Comparison of ENCODE assay signal across 8 mouse cellular contexts in the genomic region with DNA sequence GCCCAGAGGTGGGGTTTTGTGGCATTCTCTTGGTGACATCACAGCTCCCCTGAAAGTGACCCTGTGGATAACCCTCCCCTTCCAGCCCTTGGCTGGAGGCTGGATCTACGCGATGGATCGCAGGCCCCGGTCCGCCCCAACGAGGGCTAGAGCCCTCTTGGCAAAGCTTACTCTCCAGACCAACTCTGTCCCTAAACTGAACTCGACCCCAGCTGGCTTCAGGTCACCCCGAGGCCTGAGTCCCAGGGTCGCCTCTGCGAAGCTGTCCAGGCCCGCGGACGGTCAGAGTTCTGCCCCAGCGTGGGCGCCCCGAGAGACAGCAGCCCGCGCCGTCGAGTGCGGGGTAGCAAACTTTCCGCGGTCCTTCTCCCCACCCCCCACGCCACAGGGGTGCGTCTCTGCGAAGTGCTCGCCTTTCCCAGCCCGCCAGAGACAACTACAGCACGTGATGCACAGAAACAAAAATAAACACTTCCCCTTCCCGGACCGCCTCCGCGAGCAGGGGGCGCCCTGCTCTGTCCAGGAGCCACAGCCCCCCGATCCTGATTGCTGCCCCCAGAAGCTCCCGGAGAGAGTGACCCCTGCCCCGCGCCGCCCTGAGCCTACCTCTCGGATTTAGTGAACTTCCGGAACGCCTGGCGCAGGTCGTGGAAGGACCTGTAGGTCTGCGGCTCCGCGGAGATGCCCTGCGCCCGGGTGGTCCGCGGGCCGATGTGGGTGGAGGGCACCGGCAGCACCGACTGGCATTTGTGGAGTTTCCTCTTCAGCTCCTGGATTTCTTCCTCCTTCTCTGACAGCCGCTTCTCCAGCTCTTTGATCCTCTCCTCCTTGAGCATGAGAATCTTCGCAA. TPM values are rescaled to one million over a fixed set of nuclear protein-coding genes. Genes with fewer than 3 reads are reported as not detected.
DNase-seq lines count a peak whose midpoint lies in the region; ATAC-seq and TF ChIP-seq lines count a peak whose summit lies in the region.

No protein-coding gene starts in this region.

- H3K9me3 ChIP-seq in embryonic facial prominence, embryonic 10.5 days = no peaks in the 10 kb centered on the region
- no peaks in the 10 kb centered on the region for H3K9me3 ChIP-seq in heart, embryonic 10.5 days
- H3K9me3 ChIP-seq in lung, embryonic 15.5 days = no peaks in the 10 kb centered on the region
- H3K9me3 ChIP-seq in neural tube, embryonic 15.5 days (replicated peaks) = no peaks in the 10 kb centered on the region

- peak; percentile 39 for ATAC-seq in lung, embryonic 15.5 days (ENCODE audit: borderline replicate concordance, extremely low read depth, low FRiP score, low TSS enrichment)
- peak; percentile 54 for ATAC-seq in neural tube, embryonic 15.5 days (ENCODE audit: low FRiP score)

- peaks cover 26% of the 10 kb centered on the region for H3K27me3 ChIP-seq in embryonic facial prominence, embryonic 10.5 days (replicated peaks; ENCODE audit: low read depth, poor library complexity, severe bottlenecking)
- H3K27me3 ChIP-seq in heart, embryonic 10.5 days (ENCODE audit: insufficient read depth, poor library complexity, severe bottlenecking) = no peaks in the 10 kb centered on the region
- peaks cover 4% of the 10 kb centered on the region for H3K27me3 ChIP-seq in kidney, adult 2 months (replicated peaks; ENCODE audit: control insufficient read depth, insufficient read depth, low read length)
- H3K27me3 ChIP-seq in lung, embryonic 15.5 days = no peaks in the 10 kb centered on the region
- peaks cover 18% of the 10 kb centered on the region for H3K27me3 ChIP-seq in neural tube, embryonic 15.5 days (replicated peaks)

- no peak for TF ChIP-seq CTCF in kidney, adult 2 months (conservative IDR thresholded peaks at IDR 0.05; ENCODE audit: insufficient read depth, insufficient read length, low read depth, low read length)

- no peaks in the 10 kb centered on the region for H3K36me3 ChIP-seq in embryonic facial prominence, embryonic 10.5 days (replicated peaks)
- no peaks in the 10 kb centered on the region for H3K36me3 ChIP-seq in heart, embryonic 10.5 days
- no peaks in the 10 kb centered on the region for H3K36me3 ChIP-seq in kidney, adult 2 months (ENCODE audit: control insufficient read depth, insufficient read depth, low read length)
- H3K36me3 ChIP-seq in lung, embryonic 15.5 days = no peaks in the 10 kb centered on the region
- no peaks in the 10 kb centered on the region for H3K36me3 ChIP-seq in neural tube, embryonic 15.5 days

- peak overlapping the region; percentile 63 for H3K9ac ChIP-seq in lung, embryonic 15.5 days
- peak overlapping the region; percentile 53 for H3K9ac ChIP-seq in neural tube, embryonic 15.5 days (replicated peaks)

- TF ChIP-seq POLR2A in kidney, adult 2 months (IDR thresholded peaks at IDR 0.05; ENCODE audit: low read depth, low read length) = no peak

- under 1% methylated on average over 56 of the region's 56 CpGs for WGBS in embryonic facial prominence, embryonic 10.5 days
- WGBS in heart, embryonic 10.5 days = under 1% methylated on average over 56 of the region's 56 CpGs
- WGBS in kidney, adult 2 months = 4% methylated on average over 56 of the region's 56 CpGs
- 1% methylated on average over 56 of the region's 56 CpGs for WGBS in lung, embryonic 15.5 days
- WGBS in neural tube, embryonic 15.5 days = under 1% methylated on average over 56 of the region's 56 CpGs

- intact Hi-C loops in left cerebral cortex, postnatal 25 days (cut with DNase I) = no loop called here

- peak overlapping the region; percentile 72 for H3K4me3 ChIP-seq in embryonic facial prominence, embryonic 10.5 days
- peak overlapping the region; percentile 85 for H3K4me3 ChIP-seq in heart, embryonic 10.5 days
- H3K4me3 ChIP-seq in kidney, adult 2 months (ENCODE audit: insufficient read depth, low read depth, low read length) = peak overlapping the region; percentile 59
- H3K4me3 ChIP-seq in lung, embryonic 15.5 days = peak overlapping the region; percentile 65
- peak overlapping the region; percentile 53 for H3K4me3 ChIP-seq in neural tube, embryonic 15.5 days (replicated peaks)

- H3K27ac ChIP-seq in embryonic facial prominence, embryonic 10.5 days (replicated peaks) = peak overlapping the region; percentile 86
- H3K27ac ChIP-seq in heart, embryonic 10.5 days = peak overlapping the region; percentile 93
- peak overlapping the region; percentile 58 for H3K27ac ChIP-seq in kidney, adult 2 months (ENCODE audit: insufficient read depth, low read depth, low read length)
- peak overlapping the region; percentile 91 for H3K27ac ChIP-seq in lung, embryonic 15.5 days
- H3K27ac ChIP-seq in neural tube, embryonic 15.5 days (replicated peaks) = peak overlapping the region; percentile 60

- DNase-seq in thymus, postnatal 14 days = peak; percentile 16
- no peak for DNase-seq in thymus, postnatal 0 days (ENCODE audit: low spot score)
- peak; percentile 72 for DNase-seq in embryonic facial prominence, embryonic 10.5 days (ENCODE audit: low spot score)
- peak; percentile 84 for DNase-seq in heart, embryonic 10.5 days (ENCODE audit: low spot score)
- peak; percentile 69 for DNase-seq in kidney, adult 2 months
- no peak for DNase-seq in left cerebral cortex, postnatal 25 days (ENCODE audit: low spot score in 2 of 2)

- H3K4me2 ChIP-seq in lung, embryonic 15.5 days = peak overlapping the region; percentile 91
- H3K4me2 ChIP-seq in neural tube, embryonic 15.5 days = peak overlapping the region; percentile 97

- peaks cover 61% of the 10 kb centered on the region for H3K4me1 ChIP-seq in embryonic facial prominence, embryonic 10.5 days
- H3K4me1 ChIP-seq in heart, embryonic 10.5 days = peaks cover 32% of the 10 kb centered on the region
- no peaks in the 10 kb centered on the region for H3K4me1 ChIP-seq in kidney, adult 2 months (ENCODE audit: control insufficient read depth, insufficient read depth, low read length)
- peaks cover 23% of the 10 kb centered on the region for H3K4me1 ChIP-seq in lung, embryonic 15.5 days
- peaks cover 30% of the 10 kb centered on the region for H3K4me1 ChIP-seq in neural tube, embryonic 15.5 days

RNA-seq across cellular contexts. Expression of a gene that starts 0.7 kb away (rescaled TPM):
- 0.27 TPM in 2 replicates for polyA plus RNA-seq in thymus, postnatal 0 days (2015; fragmentation: Nextera tagmentation; extraction: Ambion mirVana)
- 4.8 and 6.2 TPM in 2 replicates for polyA plus RNA-seq in embryonic facial prominence, embryonic 10.5 days (2016; fragmentation: Nextera tagmentation; extraction: Ambion mirVana)
- polyA plus RNA-seq in heart, embryonic 10.5 days (2016; fragmentation: Nextera tagmentation; extraction: Ambion mirVana) = 12.0 and 17.7 TPM in 2 replicates
- polyA plus RNA-seq in kidney, adult 2 months (2012; rRNA removed) = 1.6 and 1.7 TPM in 2 replicates
- polyA plus RNA-seq in lung, embryonic 15.5 days (2015; fragmentation: Nextera tagmentation; extraction: Ambion mirVana) = 5.7 and 6.5 TPM in 2 replicates
- polyA plus RNA-seq in neural tube, embryonic 15.5 days (2015; fragmentation: Nextera tagmentation; extraction: Ambion mirVana) = 7.8 and 8.1 TPM in 2 replicates
- 10 to 100 TPM; 16.1 to 19.0 TPM for total RNA-seq in left cerebral cortex, postnatal 25 days (2021)

Comparison
In these comparisons a context has a peak if more than half of its experiments do, and no peak if none do; other contexts are left out.
1. DNase-seq: peak in thymus, postnatal 14 days (single experiment), embryonic facial prominence, embryonic 10.5 days (single experiment), heart, embryonic 10.5 days (single experiment) and kidney, adult 2 months (single experiment); none in thymus, postnatal 0 days (single experiment) and left cerebral cortex, postnatal 25 days (0 of 2).
2. Peak in every context shown above with its lines, with median percentiles within 50 percentile points of each other: H3K27ac ChIP-seq and H3K4me3 ChIP-seq.